Mouse (Mus musculus) skeletal muscle tissue, postnatal 0 days (tissue): ENCODE results near the gene Dynll2. TPM values are rescaled to one million over a fixed set of nuclear protein-coding genes. Genes with fewer than 3 reads are reported as not detected.

Experiments
- polyA plus RNA-seq: library from polyadenylated mRNA; unstranded; fragments of >200 nt; fragmentation: Nextera tagmentation; extraction: Ambion mirVana; gene quantifications from 2 replicates; pipeline ENCODE4 v1.2.1, GENCODE M21; 2015

The Dynll2 gene
- polyA plus RNA-seq = 16.7 and 21.4 TPM in 2 replicates

GRCm38 (mm10) chr11:87986831-87987793 lies at the start of gene Dynll2:
Dynll2 (minus strand) TSS chr11:87987533.

Other genes with a start within 250 kb of the Dynll2 start
- gene Supt4a, start 250.0 kb downstream of the Dynll2 start, polyA plus RNA-seq = 95.1 and 107 TPM in 2 replicates
- gene Tspoap1, start 227.0 kb downstream of the Dynll2 start, polyA plus RNA-seq = 0.19 TPM in 2 replicates
- 0.12 and 0.21 TPM in 2 replicates for gene Mpo, start 194.0 kb downstream of the Dynll2 start, polyA plus RNA-seq
- gene Lpo, start 159.2 kb downstream of the Dynll2 start, polyA plus RNA-seq = 0.05 TPM in 1 of 2 replicates, not detected in the other
- 4.5 and 4.7 TPM in 2 replicates for gene Mks1, start 134.3 kb downstream of the Dynll2 start, polyA plus RNA-seq
- gene Epx, start 112.0 kb downstream of the Dynll2 start, polyA plus RNA-seq = 0.33 and 0.65 TPM in 2 replicates
- not detected in 2 replicates for gene Olfr462, start 95.3 kb downstream of the Dynll2 start, polyA plus RNA-seq
- not detected in 2 replicates for gene Olfr463, start 90.1 kb downstream of the Dynll2 start, polyA plus RNA-seq
- gene Olfr464, start 66.6 kb downstream of the Dynll2 start, polyA plus RNA-seq = not detected in 2 replicates
- gene Srsf1, start 59.8 kb upstream of the Dynll2 start, polyA plus RNA-seq = 76.3 and 87.9 TPM in 2 replicates
- 18.0 and 18.6 TPM in 2 replicates for gene Vezf1, start 80.7 kb upstream of the Dynll2 start, polyA plus RNA-seq
- gene Cuedc1, start 110.5 kb upstream of the Dynll2 start, polyA plus RNA-seq = 20.6 and 21.2 TPM in 2 replicates
- 75.1 and 84.3 TPM in 2 replicates for gene Mrps23, start 216.9 kb upstream of the Dynll2 start, polyA plus RNA-seq